Mouse (Mus musculus): ENCODE measurements around the gene Tas2r134.

Tas2r134 gene

DNA sequence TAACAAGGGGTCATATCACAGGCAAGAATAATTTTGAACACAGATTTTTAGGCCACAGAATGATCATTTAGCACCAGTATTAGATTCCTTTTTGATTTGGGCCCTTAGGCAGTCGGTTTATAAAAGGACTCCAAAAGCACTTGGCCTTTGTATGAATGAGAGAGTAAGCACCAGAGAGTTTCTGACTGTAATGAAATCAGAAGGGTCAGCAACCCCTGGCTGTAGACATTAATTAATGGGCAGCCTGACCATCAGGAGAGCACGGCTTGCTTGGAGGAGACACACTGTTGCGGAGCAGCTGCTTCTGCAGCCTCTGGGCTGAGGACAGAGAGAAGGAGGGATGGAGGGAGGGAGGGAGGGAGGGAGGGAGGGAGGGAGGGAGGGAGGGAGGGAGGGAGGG, 30.4 kb downstream of the Tas2r134 start:
- no peak for DNase-seq

- no peak for DNase-seq
Observed at GRCm38 (mm10) chr2:51658288-51658687, 31.0 kb downstream of the Tas2r134 start.

- DNase-seq = no peak
Observed at GRCm38 (mm10) chr2:51674321-51674720, 47.0 kb downstream of the Tas2r134 start.
